Mouse (Mus musculus) forebrain, embryonic 16.5 days (tissue): ENCODE measurements around the gene Padi2. TPM values are rescaled to one million over a fixed set of nuclear protein-coding genes. Genes with fewer than 3 reads are reported as not detected.

ENCODE experiments used
- polyA plus RNA-seq: library from polyadenylated mRNA; unstranded; fragments of >200 nt; fragmentation: Nextera tagmentation; extraction: Ambion mirVana; gene quantifications from 2 replicates; pipeline ENCODE4 v1.2.1, GENCODE M21; 2015

Padi2 gene
- polyA plus RNA-seq, 1 experiment from 2014 or later = 1.0 TPM

Other genes starting within 250 kb of the Padi2 start
- gene Arhgef10l, start 240.3 kb upstream of the Padi2 start, polyA plus RNA-seq = 20.5 and 23.0 TPM in 2 replicates
- gene Rcc2, start 205.8 kb upstream of the Padi2 start, polyA plus RNA-seq = 19.1 and 20.1 TPM in 2 replicates
- 0.10 TPM in 1 of 2 replicates, not detected in the other for gene Padi6, start 163.7 kb upstream of the Padi2 start, polyA plus RNA-seq
- gene Padi4, start 132.1 kb upstream of the Padi2 start, polyA plus RNA-seq = 0.24 TPM in 1 of 2 replicates, not detected in the other
- gene Padi3, start 95.7 kb upstream of the Padi2 start, polyA plus RNA-seq = not detected in 2 replicates
- gene Padi1, start 60.6 kb upstream of the Padi2 start, polyA plus RNA-seq = not detected in 2 replicates
- gene Sdhb, start 54.9 kb downstream of the Padi2 start, polyA plus RNA-seq = 420 and 438 TPM in 2 replicates
- gene Atp13a2, start 80.5 kb downstream of the Padi2 start, polyA plus RNA-seq = 126 and 142 TPM in 2 replicates
- gene Mfap2, start 104.1 kb downstream of the Padi2 start, polyA plus RNA-seq = 190 and 202 TPM in 2 replicates
- 6.2 and 6.7 TPM in 2 replicates for gene Crocc, start 154.2 kb downstream of the Padi2 start, polyA plus RNA-seq
- 56.6 and 57.8 TPM in 2 replicates for gene Necap2, start 172.0 kb downstream of the Padi2 start, polyA plus RNA-seq
- gene Spata21, start 182.0 kb downstream of the Padi2 start, polyA plus RNA-seq = 0.09 and 0.46 TPM in 2 replicates
- 27.6 and 31.2 TPM in 2 replicates for gene Szrd1, start 233.4 kb downstream of the Padi2 start, polyA plus RNA-seq
- gene Fbxo42, start 241.6 kb downstream of the Padi2 start, polyA plus RNA-seq = 25.4 and 27.1 TPM in 2 replicates